Mouse (Mus musculus) neutrophil, adult 59 days (primary cell): Measurements from ENCODE around the gene Ugdh. TPM values are rescaled to one million over a fixed set of nuclear protein-coding genes. Genes with fewer than 3 reads are reported as not detected.

Experiments
- total RNA-seq, 2 experiments: library from RNA; stranded (reverse); gene quantifications; 1 replicate in 1 of 2; 2 replicates in 1 of 2; pipeline ENCODE4 v1.2.4; 2023

The Ugdh gene
- total RNA-seq: 10 to 100 TPM; 72.4 to 80.9 TPM

DNA sequence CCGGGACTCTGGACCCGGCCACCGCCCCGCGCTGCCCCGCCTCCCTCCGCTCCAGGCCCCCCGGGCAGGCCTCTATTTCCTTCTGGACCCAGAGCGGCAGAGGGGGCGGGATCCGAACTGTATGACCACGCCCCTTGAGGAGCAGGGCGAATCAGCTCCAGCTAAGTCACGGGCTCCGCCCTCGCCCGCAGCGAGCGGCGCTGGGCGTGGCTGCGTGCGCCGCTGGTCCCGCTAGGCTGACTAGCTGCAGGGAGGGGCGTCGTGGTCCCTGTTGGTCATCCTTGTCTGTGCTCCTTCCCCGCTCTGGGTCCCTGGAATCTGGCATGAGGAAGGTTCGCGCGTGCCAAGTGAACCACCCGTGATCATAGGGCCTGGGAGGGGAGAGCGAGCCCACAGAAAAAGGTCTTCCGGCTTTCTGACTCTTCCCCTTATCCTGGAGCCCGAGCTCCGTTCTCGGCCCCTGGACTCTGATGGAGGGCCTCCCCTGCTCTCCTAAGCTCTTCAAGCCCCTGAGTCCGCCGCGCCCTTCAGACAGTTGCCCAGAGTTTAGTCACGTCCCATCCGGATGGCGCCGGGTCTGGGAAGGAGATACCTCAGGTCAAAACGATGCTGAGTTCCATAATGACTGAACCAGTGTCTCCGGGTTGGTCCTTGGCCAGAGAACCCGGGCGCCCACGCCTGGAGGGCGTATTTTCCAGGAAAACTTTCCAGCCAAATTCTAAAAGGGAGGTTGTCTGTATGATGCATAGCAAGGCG lies at the start of gene Ugdh:
TSS of gene Ugdh (minus strand) at position 144 of the 756 bp plus-strand sequence.

DNA sequence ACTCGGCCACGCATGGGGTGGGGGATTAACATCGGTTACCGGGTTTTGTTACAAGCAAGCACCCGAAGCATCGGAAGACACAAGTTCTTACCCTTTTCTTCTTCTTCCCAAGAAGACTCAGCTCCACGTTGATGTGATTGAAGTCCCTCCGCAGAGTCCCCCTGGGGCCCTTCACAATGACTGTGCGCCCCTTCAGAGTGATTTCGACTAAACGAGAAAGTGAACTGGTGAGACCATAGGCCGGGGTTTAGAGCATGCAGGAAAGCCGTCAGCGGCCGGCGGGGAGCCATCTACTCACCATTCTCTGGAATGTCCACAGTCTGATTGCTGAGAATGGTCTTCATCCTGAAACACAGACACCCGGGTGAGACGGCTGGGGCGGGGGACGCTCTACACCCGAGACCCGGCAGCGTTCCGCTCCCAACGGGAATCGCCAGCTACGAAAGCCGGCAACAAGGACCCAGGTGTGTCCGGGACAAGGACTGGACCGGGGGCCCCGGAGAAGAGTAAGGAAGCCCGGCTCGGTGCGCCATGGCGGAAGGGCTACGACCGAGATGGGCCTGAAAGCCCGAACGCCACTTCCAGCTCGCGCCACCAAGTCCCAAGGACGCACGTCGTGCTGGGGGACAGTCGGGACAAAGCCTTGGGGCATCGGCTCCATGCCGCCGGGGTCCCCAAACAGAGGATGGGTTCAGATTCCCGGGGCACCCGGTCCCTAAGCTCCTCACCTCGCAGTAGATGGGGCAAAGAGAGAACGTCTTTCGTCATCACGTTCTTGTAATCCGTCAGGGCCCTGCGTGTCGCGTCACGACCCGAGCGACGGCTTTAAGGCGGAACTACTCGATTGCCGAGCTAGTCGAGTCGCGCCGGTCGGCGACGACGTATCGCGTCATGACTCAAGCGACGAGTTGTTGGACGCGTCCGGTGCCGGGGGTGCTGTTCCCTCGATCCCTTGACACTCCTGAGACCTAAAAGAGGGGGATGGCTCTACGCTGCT lies 44.8 kb downstream of the Ugdh start, which contains the start of the genes Rpl9 and Lias:
TSS of gene Rpl9 (minus strand) at position 797 of the 997 bp plus-strand sequence.
TSS of gene Lias (plus strand) at position 850 of the 997 bp plus-strand sequence.

Other genes starting within 250 kb of the Ugdh start
- under 1 TPM; 0.49 to 0.51 TPM for gene Wdr19, start 236.3 kb downstream of the Ugdh start, total RNA-seq
- 10 to 100 TPM; 56.5 to 64.7 TPM for gene Rfc1, start 100.3 kb downstream of the Ugdh start, total RNA-seq
- not detected for gene Klb, start 87.6 kb downstream of the Ugdh start, total RNA-seq
- 100 to 1,000 TPM; 789 to 800 TPM for gene Rpl9, start 44.5 kb downstream of the Ugdh start, total RNA-seq
- gene Lias, start 44.5 kb downstream of the Ugdh start, total RNA-seq: 10 to 100 TPM; 20.8 to 22.7 TPM
- not detected for gene Gm43552, start 56.9 kb upstream of the Ugdh start, total RNA-seq
- 100 to 1,000 TPM; 184 to 185 TPM for gene Smim14, start 101.2 kb upstream of the Ugdh start, total RNA-seq
- gene Ube2k, start 101.3 kb upstream of the Ugdh start, total RNA-seq: 10 to 100 TPM; 54.7 to 55.9 TPM